Mouse (Mus musculus) brain, embryonic 14.5 days (tissue): Measurements from ENCODE around the gene Gimap4. TPM values are rescaled to one million over a fixed set of nuclear protein-coding genes. Genes with fewer than 3 reads are reported as not detected.

Source experiments
- DNase-seq: peaks from one replicate; pipeline ENCODE4 v3.0.0-alpha.2; 2011; ENCODE audit warnings: low read depth
- CTCF ChIP-seq: fragments of 200-500 bp; IDR thresholded peaks from 2 replicates; pipeline ENCODE4 v1.5.1; 2012; ENCODE audit warnings: inconsistent platforms, mild to moderate bottlenecking, moderate library complexity, borderline replicate concordance; ENCODE audit not compliant: insufficient read depth, insufficient read length; ENCODE audit errors: extremely low read depth
- POLR2A ChIP-seq: fragments of 200-500 bp; IDR thresholded peaks from 2 replicates; pipeline ENCODE4 v1.6.1; 2012; ENCODE audit warnings: mild to moderate bottlenecking, inconsistent platforms, borderline replicate concordance; ENCODE audit not compliant: poor library complexity, insufficient read depth, insufficient read length, severe bottlenecking; ENCODE audit errors: extremely low read depth
- polyA plus RNA-seq: library from polyadenylated mRNA; depleted of rRNA; stranded (reverse); fragments of >200 nt; gene quantifications from 2 replicates; pipeline ENCODE4 v1.2.3, GENCODE M21; 2012

Gene Gimap4
- polyA plus RNA-seq, 1 experiment = 1.6 TPM

DNA sequence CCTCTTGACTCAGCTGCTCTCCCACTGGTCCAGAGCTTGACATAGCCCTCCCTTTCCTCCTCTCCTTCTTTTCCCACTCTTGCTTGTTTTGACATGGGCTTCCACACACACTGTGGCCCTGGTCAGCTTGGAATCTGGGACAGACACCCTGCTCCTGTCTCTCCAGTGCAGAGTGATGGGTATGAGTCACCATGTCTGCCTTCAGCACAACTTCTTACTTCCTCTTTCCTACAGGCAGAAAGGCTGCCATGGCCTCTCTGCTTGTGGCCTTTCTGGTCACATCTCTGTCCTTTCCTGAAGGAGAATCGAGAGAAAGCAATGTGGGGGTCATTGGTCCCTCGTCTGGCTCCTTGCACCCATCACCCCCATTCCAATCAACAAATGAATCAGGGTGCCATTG lies 2.7 kb downstream of the Gimap4 start:
- TF ChIP-seq CTCF = no peak
- no peak for DNase-seq

DNA sequence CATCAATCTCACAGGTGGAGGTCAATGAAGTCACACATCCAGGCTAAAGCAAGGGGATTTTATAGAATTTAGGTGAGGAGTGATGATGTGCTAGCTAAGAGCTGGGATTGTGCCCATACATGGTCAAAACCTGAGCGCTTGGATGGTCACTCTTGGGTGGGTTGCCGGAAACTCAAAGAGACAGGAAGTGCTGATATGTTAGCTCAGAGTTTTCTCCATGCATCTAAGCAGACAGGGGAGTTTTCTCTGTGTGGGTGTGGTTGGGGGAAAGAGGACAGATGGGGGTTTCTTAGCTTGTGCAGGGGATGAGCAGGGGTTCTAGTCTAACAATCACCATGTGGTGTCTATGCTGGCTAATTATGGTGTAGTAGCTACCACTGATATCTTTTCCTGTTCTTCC lies 5.0 kb downstream of the Gimap4 start:
- no peak for TF ChIP-seq CTCF
- DNase-seq = no peak

DNA sequence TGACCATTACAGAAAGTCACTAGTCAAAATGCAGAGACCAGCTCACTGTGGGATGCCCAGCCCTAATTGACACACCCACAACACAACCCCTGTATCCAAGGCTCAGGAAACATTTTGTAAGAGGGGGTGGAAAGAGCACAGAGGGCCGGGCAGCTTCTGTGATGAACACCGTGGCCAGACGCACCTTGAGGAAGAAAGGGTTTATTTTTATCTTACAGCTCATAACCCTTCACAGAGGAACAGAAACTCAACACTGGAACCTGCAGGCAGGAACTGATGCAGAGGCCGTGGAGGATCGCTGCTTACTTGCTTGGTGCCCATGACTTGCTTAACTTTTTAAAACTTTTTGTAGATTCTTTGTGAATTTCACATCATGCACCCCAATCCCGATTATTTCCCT lies 8.6 kb downstream of the Gimap4 start:
- no peak for DNase-seq
- TF ChIP-seq POLR2A = no peak
- TF ChIP-seq CTCF = no peak

DNA sequence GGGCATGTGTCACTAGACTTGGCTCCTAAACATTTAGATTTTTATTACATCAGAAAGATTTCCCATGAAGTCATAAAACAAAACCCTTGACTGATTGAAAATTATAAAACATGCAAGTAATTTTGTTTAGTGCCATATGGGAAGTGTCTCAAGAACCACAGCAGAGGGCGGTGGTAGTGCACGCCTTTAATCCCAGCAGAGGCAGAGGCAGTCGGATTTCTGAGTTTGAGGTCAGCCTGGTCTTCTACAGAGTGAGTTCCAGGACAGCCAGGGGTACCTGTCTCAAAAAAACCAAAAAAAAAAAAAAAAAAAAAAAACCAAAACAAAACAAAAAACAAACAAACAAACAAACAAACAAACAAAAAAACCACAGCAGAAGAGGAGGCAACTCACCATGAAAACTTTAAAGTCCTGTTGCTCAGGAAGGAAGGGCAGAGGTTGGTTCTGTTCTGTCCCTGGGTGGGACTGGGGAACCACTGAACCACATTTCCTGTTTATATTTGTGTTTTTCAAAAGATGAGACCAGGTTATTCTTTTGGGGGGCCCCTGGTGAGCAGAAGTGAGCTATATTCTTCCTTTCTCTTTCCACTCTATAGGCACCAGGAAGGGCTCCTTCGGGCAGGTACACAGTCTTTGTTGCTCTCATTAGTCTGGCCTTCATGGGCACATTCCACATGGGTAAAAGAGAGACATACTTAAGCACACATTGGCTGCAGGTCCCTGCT lies 12.6 kb downstream of the Gimap4 start:
- TF ChIP-seq CTCF = no peak
- TF ChIP-seq POLR2A = no peak
- no peak for DNase-seq

DNA sequence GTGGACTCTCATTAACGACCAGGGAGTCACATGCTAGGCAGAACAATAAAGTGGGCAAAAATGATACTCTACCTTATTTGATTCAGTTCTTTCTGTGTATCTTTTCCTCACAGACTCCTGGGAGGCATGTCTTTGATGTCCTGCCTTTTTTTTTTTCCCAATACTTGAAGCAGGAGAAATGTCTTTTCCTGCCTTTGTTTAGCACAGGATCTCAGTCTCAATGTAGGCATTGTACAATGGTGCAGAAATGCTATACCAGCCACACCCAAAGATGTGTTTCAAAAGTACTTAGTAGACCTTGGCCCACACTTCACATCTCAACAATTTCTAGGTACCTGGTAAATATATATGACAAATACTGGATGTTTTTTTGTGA lies 13.2 kb downstream of the Gimap4 start:
- DNase-seq = no peak
- TF ChIP-seq POLR2A = no peak
- TF ChIP-seq CTCF = no peak

DNA sequence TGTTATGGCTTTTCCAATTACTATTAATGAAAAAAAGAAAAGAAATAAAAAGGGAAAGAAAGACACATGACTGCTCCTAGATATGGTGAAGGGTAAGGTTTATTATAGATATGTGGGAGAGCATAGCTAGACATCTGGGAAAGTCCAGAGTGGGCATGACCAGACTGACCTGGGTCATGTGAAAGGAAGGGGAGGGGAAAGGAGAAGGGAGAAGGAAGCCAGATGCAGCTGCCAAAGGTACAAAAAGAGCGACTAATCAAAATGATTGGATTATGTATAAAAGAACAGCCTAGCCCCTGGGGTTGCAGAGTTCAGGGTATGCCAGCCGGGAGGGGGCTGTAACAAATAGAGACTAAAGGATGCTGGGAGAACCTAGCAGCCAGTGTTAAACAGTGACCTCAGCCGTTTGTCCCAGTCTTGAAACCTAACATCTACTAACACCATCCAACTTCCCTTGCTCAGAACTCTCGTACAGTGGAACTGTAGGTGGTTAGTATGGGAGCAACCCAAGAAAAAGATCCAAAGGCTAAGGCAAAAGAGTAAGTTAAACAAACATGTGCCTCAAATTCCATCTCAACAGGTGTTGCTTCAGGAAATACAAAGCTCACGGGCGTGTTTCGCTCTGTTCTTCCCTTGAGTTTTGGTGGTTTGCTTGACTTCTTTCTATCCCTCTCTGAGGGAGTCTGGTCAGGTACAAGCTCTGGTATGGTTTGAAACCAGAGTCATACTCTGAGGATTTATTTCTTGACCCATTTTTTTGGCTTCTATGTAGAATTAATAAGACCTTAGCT lies 13.9 kb downstream of the Gimap4 start:
- TF ChIP-seq CTCF (no peak), POLR2A (no peak)
- no peak for DNase-seq

DNA sequence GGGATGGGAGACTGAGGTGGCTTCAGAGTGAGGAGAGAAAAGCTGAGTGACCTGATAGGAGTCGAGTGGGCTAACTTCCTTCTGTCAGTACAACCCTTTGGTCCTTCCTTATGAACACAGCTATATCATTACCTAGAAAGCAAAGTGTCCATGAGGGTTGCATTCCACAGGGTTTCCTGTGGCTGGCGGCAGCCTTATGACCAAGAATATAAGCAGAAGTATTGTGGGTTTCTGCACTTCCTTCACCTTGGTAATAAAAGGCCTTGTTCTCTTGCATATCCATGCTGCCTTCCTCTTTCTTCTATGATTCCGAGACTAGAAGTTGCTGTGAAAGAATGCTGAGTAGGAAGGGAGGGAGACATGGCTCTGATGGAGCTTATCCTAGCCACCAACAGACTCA lies 14.5 kb downstream of the Gimap4 start:
- no peak for DNase-seq
- TF ChIP-seq CTCF (no peak), POLR2A (no peak)

DNA sequence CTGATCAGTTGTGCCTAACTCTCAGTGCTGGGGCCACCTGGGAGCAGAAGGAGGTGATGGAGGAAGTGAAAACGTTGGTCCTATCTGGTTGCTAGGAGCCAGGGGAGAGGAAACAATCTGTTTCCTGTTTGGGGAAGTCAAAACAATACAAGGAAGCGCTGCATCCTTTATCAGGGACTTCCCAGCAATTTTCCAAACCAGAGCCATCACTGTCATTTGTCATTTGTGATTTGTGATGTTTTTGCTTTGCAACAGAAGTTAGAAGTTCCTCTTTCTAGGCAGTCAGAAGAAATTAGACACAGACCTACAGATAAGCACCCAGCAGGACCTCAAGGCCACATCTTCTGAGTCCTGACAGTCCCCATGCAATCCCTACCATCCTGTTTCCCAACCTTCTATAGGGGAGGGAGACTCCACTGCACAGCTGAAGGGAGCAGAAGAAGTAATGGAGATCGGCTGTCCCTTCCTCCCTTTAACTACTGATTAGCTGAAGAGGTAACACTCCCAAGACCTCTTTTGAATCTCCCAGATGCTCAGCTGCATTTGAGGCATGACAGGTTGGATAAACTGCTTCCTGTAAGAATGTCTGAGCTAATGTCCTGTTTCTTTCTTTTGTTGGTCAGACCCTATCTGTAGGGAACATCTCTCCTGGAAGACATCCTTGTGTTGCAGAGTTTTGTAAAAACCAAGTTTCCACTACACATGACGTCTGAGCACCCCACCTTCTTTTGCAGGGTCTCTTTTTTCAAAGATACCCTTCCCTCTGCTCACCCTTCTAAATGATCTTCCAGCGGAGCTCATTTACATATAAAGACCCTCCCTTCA lies 16.1 kb downstream of the Gimap4 start:
- TF ChIP-seq POLR2A (no peak), CTCF (no peak)
- no peak for DNase-seq

DNA sequence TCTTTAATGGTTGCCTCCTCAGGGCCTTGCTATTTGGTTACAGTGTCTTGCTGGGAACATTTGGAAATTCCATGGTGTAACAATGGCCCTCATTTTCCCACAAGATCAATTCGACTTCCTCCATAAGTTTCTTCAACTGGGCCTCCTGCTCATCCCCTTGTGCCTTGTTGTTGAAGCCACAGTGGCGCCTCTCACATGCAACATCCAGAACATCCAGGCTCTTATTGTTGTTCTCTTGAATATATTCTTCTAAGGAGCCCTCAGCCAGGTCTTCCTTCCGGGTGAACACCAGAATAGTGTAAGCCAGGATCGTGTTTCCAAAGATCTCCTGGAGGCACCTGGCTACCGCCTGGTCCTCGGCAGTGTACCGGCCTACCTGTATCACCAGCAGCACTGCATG lies 17.8 kb downstream of the Gimap4 start:
- TF ChIP-seq POLR2A (no peak), CTCF (no peak)
- DNase-seq = no peak

DNA sequence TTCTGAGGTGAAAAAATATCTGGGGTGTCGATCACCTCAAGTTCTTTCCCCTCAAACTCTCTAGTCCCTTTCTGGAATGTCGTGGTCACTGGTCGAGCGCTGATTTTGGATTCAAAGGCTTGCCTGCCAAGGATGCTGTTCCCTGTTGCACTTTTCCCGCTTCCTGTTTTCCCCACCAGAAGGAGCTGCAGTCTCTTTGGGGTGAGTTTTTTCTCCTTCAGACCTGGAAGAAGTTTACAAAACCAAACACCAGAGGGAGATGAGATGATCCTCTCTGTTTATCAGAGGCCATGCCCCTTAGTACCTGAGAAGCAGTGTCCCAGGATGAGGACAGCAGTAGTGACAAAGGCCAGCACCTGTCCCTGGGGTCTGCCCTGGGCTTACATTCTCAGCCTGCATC lies 18.3 kb downstream of the Gimap4 start:
- DNase-seq = no peak
- TF ChIP-seq POLR2A = no peak
- no peak for TF ChIP-seq CTCF

DNA sequence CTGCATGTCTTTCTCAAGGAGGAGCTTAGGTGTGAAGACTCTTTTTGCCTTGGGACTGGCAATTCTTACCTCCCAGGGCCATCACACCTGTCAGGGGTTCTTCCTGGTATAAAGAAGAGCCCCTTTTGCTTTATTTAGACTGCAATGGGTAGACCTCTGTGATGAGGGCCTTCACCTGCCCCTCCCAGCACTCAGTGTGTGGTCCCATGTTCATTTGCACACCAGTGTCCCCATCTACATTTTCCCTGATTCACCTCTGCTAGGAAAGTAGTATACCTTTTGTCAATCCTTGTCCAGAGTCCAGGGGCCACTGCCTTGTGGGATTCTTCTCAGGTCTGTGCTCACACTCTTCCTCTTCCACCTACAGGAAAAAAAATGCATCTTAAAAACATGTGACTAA lies 19.8 kb downstream of the Gimap4 start:
- TF ChIP-seq CTCF (no peak), POLR2A (no peak)
- no peak for DNase-seq
